Mouse (Mus musculus) cortical plate, adult 2 months (tissue): ENCODE results near the gene Kcnma1. TPM values are rescaled to one million over a fixed set of nuclear protein-coding genes. Genes with fewer than 3 reads are reported as not detected.
A peak's percentile ranks its signal among the peaks of the same experiment; 100 is the strongest.

ENCODE experiments used
- H3K27ac ChIP-seq: fragments of 200-500 bp; 2 replicates; pipeline ENCODE4 v1.5.1; 2012; ENCODE audit warnings: low read length, control low read depth, inconsistent platforms; ENCODE audit not compliant: insufficient read depth
- H3K4me1 ChIP-seq: fragments of 200-500 bp; 2 replicates; pipeline ENCODE4 v1.6.1; 2011; ENCODE audit warnings: low read length; ENCODE audit not compliant: control insufficient read depth, insufficient read depth
- H3K4me3 ChIP-seq: fragments of 200-500 bp; 2 replicates; pipeline ENCODE4 v1.5.1; 2011; ENCODE audit warnings: mild to moderate bottlenecking, low read length, control low read depth; ENCODE audit not compliant: insufficient read depth
- CTCF ChIP-seq: fragments of 200-500 bp; IDR thresholded peaks from 2 replicates; pipeline ENCODE4 v1.5.1; 2011; ENCODE audit warnings: mild to moderate bottlenecking, control low read depth, low read length; ENCODE audit not compliant: insufficient read depth; ENCODE audit errors: extremely low read depth
- POLR2A ChIP-seq: fragments of 200-500 bp; IDR thresholded peaks from 2 replicates; pipeline ENCODE4 v1.6.1; 2011; ENCODE audit warnings: mild to moderate bottlenecking, low read length, control low read depth; ENCODE audit not compliant: insufficient read depth; ENCODE audit errors: extremely low read depth
- polyA plus RNA-seq: library from polyadenylated mRNA; depleted of rRNA; stranded (reverse); fragments of >200 nt; gene quantifications from 2 replicates; pipeline ENCODE4 v1.2.3, GENCODE M21; 2012

The Kcnma1 gene
- polyA plus RNA-seq, 1 experiment = 57.9 TPM

GRCm38 (mm10) chr14:23705647-23706046 is 308.6 kb downstream of the Kcnma1 start:
- H3K4me3 ChIP-seq = no peak overlapping the region
- TF ChIP-seq POLR2A = no peak
- TF ChIP-seq CTCF = no peak
- peaks cover 3% of the 10 kb centered on the region for H3K4me1 ChIP-seq
- H3K27ac ChIP-seq = no peak overlapping the region

- no peak for TF ChIP-seq POLR2A
- no peak for TF ChIP-seq CTCF
- Histone ChIP-seq H3K4me1 (peaks cover 3% of the 10 kb centered on the region), H3K4me3 (no peak overlapping the region), H3K27ac (no peak overlapping the region)
These were observed 310.0 kb downstream of the Kcnma1 start for GRCm38 (mm10) chr14:23704303-23704702.

- no peak overlapping the region for H3K4me3 ChIP-seq
- peaks cover 4% of the 10 kb centered on the region; the same call in 1 of the 2 replicates for H3K4me1 ChIP-seq
- TF ChIP-seq POLR2A (no peak), CTCF (no peak)
- no peak overlapping the region for H3K27ac ChIP-seq
These were observed 317.9 kb downstream of the Kcnma1 start for GRCm38 (mm10) chr14:23696341-23696740.

GRCm38 (mm10) chr14:23689681-23690080 is 324.6 kb downstream of the Kcnma1 start:
- Histone ChIP-seq H3K4me1 (peaks cover 9% of the 10 kb centered on the region), H3K27ac (no peak overlapping the region)
- TF ChIP-seq POLR2A (no peak), CTCF (no peak)

GRCm38 (mm10) chr14:23688513-23688912 is 325.8 kb downstream of the Kcnma1 start:
- TF ChIP-seq CTCF (no peak), POLR2A (no peak)
- Histone ChIP-seq H3K4me3 (no peak overlapping the region), H3K27ac (no peak overlapping the region), H3K4me1 (peaks cover 10% of the 10 kb centered on the region)

More at GRCm38 (mm10) chr14:23689681-23690080, 324.6 kb downstream of the Kcnma1 start:
- H3K4me3 ChIP-seq = no peak overlapping the region

- H3K27ac ChIP-seq = no peak overlapping the region
- no peak overlapping the region for H3K4me3 ChIP-seq
- peaks cover 7% of the 10 kb centered on the region for H3K4me1 ChIP-seq
- TF ChIP-seq POLR2A (no peak), CTCF (peak; percentile 26; the same call in 1 of the 2 replicates)
These were observed 329.7 kb downstream of the Kcnma1 start for GRCm38 (mm10) chr14:23684463-23685066.

GRCm38 (mm10) chr14:23682758-23683157 is 331.5 kb downstream of the Kcnma1 start:
- Histone ChIP-seq H3K4me1 (peaks cover 4% of the 10 kb centered on the region), H3K27ac (no peak overlapping the region), H3K4me3 (no peak overlapping the region)
- TF ChIP-seq CTCF (no peak), POLR2A (no peak)

- no peak overlapping the region for H3K4me3 ChIP-seq
- H3K27ac ChIP-seq = no peak overlapping the region
- TF ChIP-seq POLR2A (no peak), CTCF (peak; percentile 17; the same call in 1 of the 2 replicates)
- H3K4me1 ChIP-seq = peaks cover 2% of the 10 kb centered on the region
These were observed 334.9 kb downstream of the Kcnma1 start for GRCm38 (mm10) chr14:23679378-23679777.

- TF ChIP-seq CTCF (no peak), POLR2A (no peak)
- peak overlapping the region; percentile 48; the same call in 1 of the 2 replicates for H3K27ac ChIP-seq
- H3K4me3 ChIP-seq = no peak overlapping the region
- peaks cover 6% of the 10 kb centered on the region for H3K4me1 ChIP-seq
These were observed 347.9 kb downstream of the Kcnma1 start for GRCm38 (mm10) chr14:23666420-23666819.

- H3K4me3 ChIP-seq = no peak overlapping the region
- TF ChIP-seq CTCF (no peak), POLR2A (no peak)
- H3K4me1 ChIP-seq = peaks cover 3% of the 10 kb centered on the region; the same call in 1 of the 2 replicates
- no peak overlapping the region for H3K27ac ChIP-seq
These were observed 362.6 kb downstream of the Kcnma1 start for GRCm38 (mm10) chr14:23651682-23652081.
